Mouse (Mus musculus): ENCODE data around the gene Syngap1. TPM values are rescaled to one million over a fixed set of nuclear protein-coding genes. Genes with fewer than 3 reads are reported as not detected.

Syngap1 gene
- polyA plus RNA-seq, 1 experiment from 2014 or later = 0.70 TPM

DNA sequence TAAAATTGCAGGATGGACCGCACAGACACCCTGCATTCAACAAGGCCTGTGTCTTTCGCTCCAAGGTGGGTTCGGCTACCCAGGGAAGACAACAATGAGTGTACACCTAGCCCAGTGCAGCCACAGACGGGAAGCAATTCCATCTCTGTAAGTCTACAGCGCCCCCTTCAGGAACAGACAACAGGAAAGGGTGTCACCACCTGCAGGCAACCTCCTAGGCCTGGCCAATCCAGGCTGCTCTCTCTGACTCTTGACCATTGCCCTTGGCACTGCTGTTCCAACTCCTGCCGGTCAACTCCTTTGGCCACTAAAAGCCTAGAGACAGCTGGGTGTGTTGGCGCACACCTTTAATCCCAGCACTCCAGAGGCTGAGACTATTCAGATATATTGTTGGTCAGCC is 60.1 kb downstream of the Syngap1 start:
- no peak overlapping the region for H3K9ac ChIP-seq (ENCODE audit: low read length)
- WGBS = 70% methylated on average over 7 of the region's 7 CpGs
- no peak overlapping the region for H3K4me2 ChIP-seq (replicated peaks; ENCODE audit: low read depth)
- H3K4me3 ChIP-seq (ENCODE audit: low read depth, low read length) = no peak overlapping the region
- H3K9me3 ChIP-seq (ENCODE audit: control insufficient read depth, low read length) = no peaks in the 10 kb centered on the region
- H3K27me3 ChIP-seq (ENCODE audit: control insufficient read depth, insufficient read depth, low read length) = no peaks in the 10 kb centered on the region
- no peaks in the 10 kb centered on the region for H3K4me1 ChIP-seq (replicated peaks; ENCODE audit: control insufficient read depth, insufficient read depth)
- H3K27ac ChIP-seq (replicated peaks) = no peak overlapping the region
- DNase-seq (ENCODE audit: low spot score) (peak; percentile 34), ATAC-seq (ENCODE audit: low FRiP score, low TSS enrichment) (0 out of 2 replicates have a peak, but pooled peaks have one; percentile 16)
- H3K36me3 ChIP-seq (ENCODE audit: control insufficient read depth, insufficient read depth, low read length) = no peaks in the 10 kb centered on the region
- TF ChIP-seq CTCF (IDR thresholded peaks at IDR 0.05; ENCODE audit: low read depth) (peak; percentile 63), EP300 (optimal IDR thresholded peaks at IDR 0.05) (no peak)

DNA sequence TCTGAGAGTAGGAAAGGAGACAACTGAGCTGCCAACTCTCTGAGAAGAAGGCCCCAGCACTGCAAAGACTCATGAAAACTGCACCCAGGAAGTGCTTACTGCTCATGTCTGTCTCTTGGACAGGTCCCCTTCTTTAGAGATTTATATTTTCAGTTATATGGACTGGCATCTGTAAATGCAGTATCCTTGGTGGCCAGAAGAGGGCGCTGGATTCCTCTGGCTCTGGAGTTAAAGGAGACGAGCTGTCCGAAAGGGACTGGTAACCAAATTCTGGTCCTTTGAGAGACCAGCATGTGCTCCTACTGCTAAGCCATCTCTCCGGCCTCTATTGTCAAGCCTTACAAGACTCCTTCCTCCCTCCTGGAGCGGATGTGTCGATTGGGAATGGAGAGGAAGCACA is 60.8 kb downstream of the Syngap1 start:
- H3K27me3 ChIP-seq (ENCODE audit: control insufficient read depth, insufficient read depth, low read length) = no peaks in the 10 kb centered on the region
- TF ChIP-seq EP300 (optimal IDR thresholded peaks at IDR 0.05) (no peak), CTCF (IDR thresholded peaks at IDR 0.05; ENCODE audit: low read depth) (peak; percentile 73)
- H3K4me2 ChIP-seq (replicated peaks; ENCODE audit: low read depth) = no peak overlapping the region
- no peaks in the 10 kb centered on the region for H3K9me3 ChIP-seq (ENCODE audit: control insufficient read depth, low read length)
- no peak overlapping the region for H3K4me3 ChIP-seq (ENCODE audit: low read depth, low read length)
- no peak overlapping the region for H3K9ac ChIP-seq (ENCODE audit: low read length)
- DNase-seq (ENCODE audit: low spot score) (peak; percentile 50), ATAC-seq (ENCODE audit: low FRiP score, low TSS enrichment) (no peak)
- H3K4me1 ChIP-seq (replicated peaks; ENCODE audit: control insufficient read depth, insufficient read depth) = no peaks in the 10 kb centered on the region
- H3K36me3 ChIP-seq (ENCODE audit: control insufficient read depth, insufficient read depth, low read length) = no peaks in the 10 kb centered on the region
- no peak overlapping the region for H3K27ac ChIP-seq (replicated peaks)
- WGBS = 43% methylated on average over 6 of the region's 6 CpGs

DNA sequence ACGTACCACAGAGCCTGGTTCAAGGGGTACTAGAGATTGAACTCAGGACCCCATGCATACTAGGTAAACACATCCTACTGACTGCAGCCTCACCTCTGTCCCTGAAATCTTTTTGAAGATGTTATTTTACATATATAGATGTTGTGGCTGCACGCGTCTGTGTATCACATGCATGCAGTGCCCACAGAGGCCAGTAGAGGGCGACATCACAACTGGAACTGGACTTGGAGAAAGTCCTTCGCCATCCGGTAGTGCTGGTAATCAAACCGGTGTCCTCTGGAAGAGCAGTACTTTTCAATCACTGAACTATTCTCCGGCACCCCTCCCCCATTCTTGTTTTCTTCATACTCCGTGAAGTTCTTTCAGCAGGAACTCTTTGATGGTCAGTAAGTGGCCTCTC is 63.4 kb downstream of the Syngap1 start:
- H3K36me3 ChIP-seq (ENCODE audit: control insufficient read depth, insufficient read depth, low read length) = no peaks in the 10 kb centered on the region
- DNase-seq (ENCODE audit: low spot score) (peak; percentile 69), ATAC-seq (ENCODE audit: low FRiP score, low TSS enrichment) (no peak)
- 34% methylated on average over 9 of the region's 9 CpGs for WGBS
- H3K9ac ChIP-seq (ENCODE audit: low read length) = no peak overlapping the region
- TF ChIP-seq CTCF (IDR thresholded peaks at IDR 0.05; ENCODE audit: low read depth) = peak; percentile 83
- TF ChIP-seq EP300 (optimal IDR thresholded peaks at IDR 0.05) = no peak
- no peaks in the 10 kb centered on the region for H3K4me1 ChIP-seq (replicated peaks; ENCODE audit: control insufficient read depth, insufficient read depth)
- no peaks in the 10 kb centered on the region for H3K9me3 ChIP-seq (ENCODE audit: control insufficient read depth, low read length)
- no peaks in the 10 kb centered on the region for H3K27me3 ChIP-seq (ENCODE audit: control insufficient read depth, insufficient read depth, low read length)
- no peak overlapping the region for H3K27ac ChIP-seq (replicated peaks)
- no peak overlapping the region for H3K4me3 ChIP-seq (ENCODE audit: low read depth, low read length)
- H3K4me2 ChIP-seq (replicated peaks; ENCODE audit: low read depth) = no peak overlapping the region

DNA sequence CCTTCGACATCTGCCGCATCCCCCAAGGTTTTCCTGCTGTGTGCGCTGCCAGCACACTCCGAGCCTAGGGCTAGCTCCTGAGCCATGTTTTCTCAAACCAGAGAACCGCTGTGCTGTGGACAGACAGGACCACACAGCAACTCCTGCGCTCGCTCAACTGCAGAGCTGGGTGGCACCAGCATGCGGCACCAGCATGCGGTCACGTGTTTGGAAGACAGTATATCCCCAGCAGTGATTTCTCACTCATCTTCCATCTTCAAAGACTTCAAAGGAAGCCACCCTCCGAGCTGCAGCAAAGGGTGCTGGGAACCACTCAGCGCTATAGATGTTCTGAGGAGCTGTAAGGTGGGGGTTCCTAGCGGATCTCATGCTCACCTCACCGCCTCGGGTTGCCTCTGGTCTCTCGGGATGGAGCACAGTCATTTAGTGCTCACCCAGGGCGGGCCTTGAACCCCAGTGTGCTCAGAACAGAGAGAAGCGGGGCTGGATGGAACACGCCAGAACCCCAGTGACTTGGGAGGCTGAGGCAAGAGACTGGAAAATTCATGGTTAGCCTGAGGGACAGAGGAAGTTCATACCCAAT is 63.9 kb downstream of the Syngap1 start:
- Histone ChIP-seq H3K4me2 (replicated peaks; ENCODE audit: low read depth) (no peak overlapping the region), H3K9ac (ENCODE audit: low read length) (no peak overlapping the region), H3K36me3 (ENCODE audit: control insufficient read depth, insufficient read depth, low read length) (no peaks in the 10 kb centered on the region), H3K27ac (replicated peaks) (no peak overlapping the region), H3K27me3 (ENCODE audit: control insufficient read depth, insufficient read depth, low read length) (no peaks in the 10 kb centered on the region), H3K4me1 (replicated peaks; ENCODE audit: control insufficient read depth, insufficient read depth) (no peaks in the 10 kb centered on the region), H3K4me3 (ENCODE audit: low read depth, low read length) (no peak overlapping the region), H3K9me3 (ENCODE audit: control insufficient read depth, low read length) (no peaks in the 10 kb centered on the region)
- no peak for ATAC-seq (ENCODE audit: low FRiP score, low TSS enrichment)
- TF ChIP-seq EP300 (optimal IDR thresholded peaks at IDR 0.05) (no peak), CTCF (IDR thresholded peaks at IDR 0.05; ENCODE audit: low read depth) (no peak)
- 40% methylated on average over 19 of the region's 19 CpGs for whole genome bisulfite sequencing
- no peak for DNase-seq (ENCODE audit: low spot score)

DNA sequence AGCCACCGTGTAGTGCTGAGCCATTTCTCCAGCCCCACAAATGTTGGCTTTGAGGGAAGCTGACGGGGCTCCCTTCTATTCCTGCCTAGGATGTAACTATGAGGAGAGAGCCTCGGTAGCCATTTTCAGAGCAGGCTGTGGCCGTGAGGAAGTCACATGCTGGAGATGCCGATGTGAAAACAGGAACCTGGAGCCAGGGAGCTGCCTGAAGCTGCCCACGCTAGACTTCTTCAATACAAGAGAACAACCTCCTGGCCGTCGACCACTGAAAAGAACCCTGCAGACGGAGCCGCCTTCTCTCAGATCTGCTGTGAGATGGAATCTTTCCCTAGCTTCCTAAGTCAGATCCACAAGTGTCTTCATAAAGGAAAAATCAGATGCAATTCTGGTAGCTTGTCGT is 64.6 kb downstream of the Syngap1 start:
- no peak overlapping the region for H3K9ac ChIP-seq (ENCODE audit: low read length)
- H3K4me1 ChIP-seq (replicated peaks; ENCODE audit: control insufficient read depth, insufficient read depth) = no peaks in the 10 kb centered on the region
- WGBS = 48% methylated on average over 11 of the region's 11 CpGs
- H3K9me3 ChIP-seq (ENCODE audit: control insufficient read depth, low read length) = no peaks in the 10 kb centered on the region
- TF ChIP-seq CTCF (IDR thresholded peaks at IDR 0.05; ENCODE audit: low read depth) = no peak
- no peak for TF ChIP-seq EP300 (optimal IDR thresholded peaks at IDR 0.05)
- no peak overlapping the region for H3K4me3 ChIP-seq (ENCODE audit: low read depth, low read length)
- H3K27ac ChIP-seq (replicated peaks) = no peak overlapping the region
- H3K4me2 ChIP-seq (replicated peaks; ENCODE audit: low read depth) = no peak overlapping the region
- ATAC-seq (ENCODE audit: low FRiP score, low TSS enrichment) = no peak
- no peaks in the 10 kb centered on the region for H3K36me3 ChIP-seq (ENCODE audit: control insufficient read depth, insufficient read depth, low read length)
- H3K27me3 ChIP-seq (ENCODE audit: control insufficient read depth, insufficient read depth, low read length) = no peaks in the 10 kb centered on the region
- no peak for DNase-seq (ENCODE audit: low spot score)

DNA sequence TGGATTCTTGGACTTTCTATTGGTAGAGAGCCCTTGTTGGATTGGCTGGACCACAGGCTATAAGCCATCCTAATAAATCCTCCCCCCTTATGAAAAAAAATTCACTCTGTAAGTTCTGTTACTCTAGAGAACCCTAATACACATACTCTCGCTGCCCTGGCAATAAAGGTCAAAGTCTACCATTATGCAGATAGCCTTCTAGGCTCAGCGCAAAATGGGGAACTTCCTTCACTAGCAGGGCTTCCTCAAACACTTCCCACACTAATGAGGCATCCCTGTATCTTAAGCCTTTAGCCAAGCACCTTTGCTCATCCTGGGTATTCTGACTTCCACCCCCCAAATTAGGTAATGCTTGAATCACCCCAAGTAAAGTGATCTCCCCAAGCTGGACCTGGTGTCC is 67.2 kb downstream of the Syngap1 start:
- Histone ChIP-seq H3K36me3 (ENCODE audit: control insufficient read depth, insufficient read depth, low read length) (no peaks in the 10 kb centered on the region), H3K27me3 (ENCODE audit: control insufficient read depth, insufficient read depth, low read length) (no peaks in the 10 kb centered on the region), H3K4me2 (replicated peaks; ENCODE audit: low read depth) (no peak overlapping the region), H3K27ac (replicated peaks) (no peak overlapping the region), H3K9me3 (ENCODE audit: control insufficient read depth, low read length) (no peaks in the 10 kb centered on the region), H3K4me3 (ENCODE audit: low read depth, low read length) (no peak overlapping the region), H3K9ac (ENCODE audit: low read length) (no peak overlapping the region), H3K4me1 (replicated peaks; ENCODE audit: control insufficient read depth, insufficient read depth) (0 out of 2 replicates have a peak, but pooled peaks cover 2% of the 10 kb centered on the region)
- TF ChIP-seq EP300 (optimal IDR thresholded peaks at IDR 0.05) (no peak), CTCF (IDR thresholded peaks at IDR 0.05; ENCODE audit: low read depth) (no peak)
- WGBS = 57% methylated on average over 2 of the region's 2 CpGs
- no peak for DNase-seq (ENCODE audit: low spot score)
- no peak for ATAC-seq (ENCODE audit: low FRiP score, low TSS enrichment)
